Mouse (Mus musculus): ENCODE measurements at regions not wholly inside any gene's neighbourhood (a gene's known extent, or its start where the extent isn't known, plus 50 kb on each side); places are given as distances from the start of the nearest gene placed in this dataset.
A peak's percentile ranks its signal among the peaks of the same experiment; 100 is the strongest.

GRCm38 (mm10) chr15:29356395-29356794, 816.0 kb upstream of the Ctnnd2 start:
- intact Hi-C loops (cut with DNase I): no loop called here
- no peak for DNase-seq

- no peak for DNase-seq
Measured at GRCm38 (mm10) chr15:29399881-29400280, 772.5 kb upstream of the Ctnnd2 start.

GRCm38 (mm10) chr15:29433033-29433739, 739.2 kb upstream of the Ctnnd2 start:
- intact Hi-C loops (cut with DNase I): no loop called here
- no peak for DNase-seq

More at GRCm38 (mm10) chr15:29399881-29400280, 772.5 kb upstream of the Ctnnd2 start:
- intact Hi-C loops (cut with DNase I): no loop called here

- no peak for DNase-seq
- intact Hi-C loops (cut with DNase I): no loop called here
Measured at GRCm38 (mm10) chr15:29437699-29438326, 734.6 kb upstream of the Ctnnd2 start.

- DNase-seq: no peak
- intact Hi-C loops (cut with DNase I): no loop called here
Measured at GRCm38 (mm10) chr15:29447876-29448275, 724.5 kb upstream of the Ctnnd2 start.

- intact Hi-C loops (cut with DNase I): no loop called here
- DNase-seq: no peak
Measured at GRCm38 (mm10) chr15:29485136-29485535, 687.3 kb upstream of the Ctnnd2 start.

- intact Hi-C loops (cut with DNase I): no loop called here
Measured at GRCm38 (mm10) chr15:29529974-29530373, 642.4 kb upstream of the Ctnnd2 start.

GRCm38 (mm10) chr15:29568411-29568810, 604.0 kb upstream of the Ctnnd2 start:
- intact Hi-C loops (cut with DNase I): no loop called here
- DNase-seq: no peak

More at GRCm38 (mm10) chr15:29529974-29530373, 642.4 kb upstream of the Ctnnd2 start:
- peak; percentile 7 for DNase-seq
